Mouse (Mus musculus) thymus, postnatal 10 days (tissue): ENCODE data around the gene Dennd1c.

Experiments used
- DNase-seq, 2 experiments: peaks; one replicate each; pipeline ENCODE4 v3.0.0; 2021; ENCODE audit warnings: low spot score in 2 of 2

Gene Dennd1c

DNA sequence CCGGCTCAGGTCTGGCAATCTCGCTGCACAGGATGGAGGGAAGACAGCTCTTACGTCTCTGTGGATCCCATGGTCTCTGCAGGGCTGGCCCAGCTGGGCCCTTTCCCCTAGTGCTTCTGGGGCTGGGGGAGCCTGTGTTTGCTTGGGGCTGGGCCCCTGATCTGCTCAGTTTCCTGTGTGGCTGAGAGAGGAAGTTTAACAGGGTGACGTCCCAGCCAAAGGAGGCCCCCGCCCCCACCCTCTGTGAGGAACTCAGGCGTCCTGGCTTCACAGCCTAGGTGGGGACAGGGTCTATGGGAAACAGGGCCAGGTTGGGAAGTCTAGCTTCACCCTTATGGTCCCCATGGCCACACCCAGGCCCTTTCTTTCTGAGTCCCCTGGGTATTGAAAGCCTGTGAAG, at the start of gene Dennd1c:
Gene Dennd1c (minus strand): TSS at position 179 of the 400 bp plus-strand sequence.
- peak; percentile 81 to 85 for DNase-seq

DNA sequence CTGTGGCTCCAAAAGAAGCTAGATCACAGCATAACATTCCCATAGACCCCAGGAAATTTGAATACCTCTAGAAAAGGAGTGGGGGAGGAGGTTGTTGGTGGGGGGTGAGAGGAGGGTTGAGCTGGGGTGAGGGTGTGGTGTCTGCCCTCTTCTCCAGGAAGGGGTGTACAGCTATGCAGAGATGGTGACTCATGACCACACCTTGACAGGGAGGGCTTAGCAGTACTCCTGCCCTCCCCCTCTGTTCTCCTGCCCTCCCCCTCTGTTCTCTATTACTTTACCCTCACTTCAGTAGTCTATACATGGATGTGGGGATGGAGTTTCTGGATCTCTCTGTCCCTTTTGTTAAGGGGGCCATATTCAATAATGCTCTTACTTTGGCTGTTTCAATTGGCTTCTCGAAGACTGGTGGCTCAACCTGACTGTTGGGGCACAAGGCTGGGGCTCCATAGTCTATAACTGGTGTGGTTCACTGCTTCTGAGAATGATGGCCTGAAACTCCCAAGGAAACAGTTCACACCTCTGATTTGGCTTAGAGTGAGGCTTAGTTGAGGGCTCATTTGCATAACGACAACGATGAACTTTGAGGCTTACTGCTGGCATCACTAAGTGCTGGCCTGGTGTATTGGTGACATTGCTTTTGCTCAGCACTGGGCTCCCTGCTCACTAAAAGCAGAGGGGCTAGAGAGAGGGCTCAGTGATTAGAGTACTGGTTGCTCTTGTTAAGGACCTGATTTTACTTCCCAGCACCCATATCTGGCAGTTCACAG, 47.7 kb upstream of the Dennd1c start:
- no peak for DNase-seq

DNA sequence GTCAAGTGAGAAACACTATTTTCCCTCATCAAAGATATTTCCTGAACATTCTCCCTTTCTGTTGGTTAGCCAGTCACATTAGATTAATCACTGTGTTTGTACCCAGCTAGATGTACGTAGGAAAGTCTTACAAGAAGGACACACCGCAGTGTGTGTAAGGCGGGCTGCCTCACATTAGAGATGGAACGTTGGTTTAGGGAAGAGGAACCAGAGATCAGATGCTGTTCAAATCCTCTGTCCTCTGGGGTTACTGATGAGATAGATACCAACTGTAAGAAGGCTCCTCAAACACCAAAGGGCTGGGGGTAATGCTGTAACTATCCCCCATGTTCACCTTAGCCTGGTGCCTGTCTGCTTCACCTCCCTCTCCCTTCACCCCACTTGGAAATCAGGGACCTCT, 46.5 kb upstream of the Dennd1c start:
- DNase-seq, result no peak

DNA sequence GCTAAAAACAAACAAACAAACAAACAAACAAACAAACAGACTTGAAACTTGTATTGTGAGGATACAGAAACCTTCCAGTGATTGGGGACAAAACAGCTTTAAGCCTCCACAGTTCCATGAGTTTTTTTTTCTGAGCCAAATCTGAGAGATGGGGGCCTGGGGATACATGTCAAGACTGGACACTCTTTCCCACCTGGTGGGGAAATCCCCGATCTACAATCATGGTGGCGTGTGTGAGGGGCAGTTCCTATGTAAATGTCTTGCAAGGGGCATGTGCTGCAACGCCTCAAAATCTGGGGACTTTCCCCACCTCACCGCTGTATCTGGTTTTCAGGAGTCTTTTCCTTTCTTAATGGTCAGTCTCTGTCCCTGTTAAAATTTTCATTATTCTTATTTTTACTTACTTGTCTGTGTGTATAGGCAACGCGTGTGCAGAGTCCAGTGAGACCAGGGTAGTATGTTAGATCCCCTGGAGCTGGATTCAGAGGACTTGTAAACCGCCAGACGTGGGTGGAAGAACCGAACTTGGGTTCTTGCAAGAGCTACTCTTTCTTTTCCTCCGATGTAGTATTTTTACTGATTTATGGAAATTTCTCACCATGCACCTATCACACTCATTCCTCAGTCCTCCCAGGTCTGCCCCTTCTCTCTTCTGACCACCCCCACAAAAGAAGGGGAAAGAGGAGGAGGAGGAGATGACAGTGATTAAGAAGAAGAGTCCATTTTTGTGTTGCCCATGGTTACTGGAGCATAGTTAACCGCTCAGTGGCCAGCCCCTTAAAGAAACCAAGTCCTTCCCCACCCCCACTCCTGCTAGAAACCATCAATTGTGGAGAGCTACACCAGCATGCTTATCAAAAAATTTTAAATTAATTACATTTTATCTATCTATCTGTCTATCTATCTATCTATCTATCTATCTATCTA, 45.1 kb upstream of the Dennd1c start:
- DNase-seq, result no peak

DNA sequence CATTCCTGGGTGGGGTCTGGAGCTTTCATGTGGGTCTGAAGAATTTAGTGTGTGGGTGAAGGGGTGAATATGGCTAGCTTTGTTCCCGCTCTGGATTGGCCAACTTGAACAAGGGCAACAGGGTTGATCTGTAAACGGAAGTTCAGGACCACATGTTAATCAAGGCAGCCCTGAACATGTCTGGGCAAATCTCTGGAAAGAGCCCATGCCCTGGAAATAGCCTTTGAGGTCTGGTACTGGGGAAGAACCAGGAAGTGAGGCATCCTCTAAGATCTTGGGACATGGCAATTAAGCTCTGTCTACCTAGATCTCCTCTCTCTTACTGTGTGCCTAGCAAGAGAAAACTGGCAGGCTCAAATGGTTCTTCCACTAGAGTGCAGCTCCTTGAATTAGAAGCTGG, 43.5 kb upstream of the Dennd1c start:
- no peak for DNase-seq

DNA sequence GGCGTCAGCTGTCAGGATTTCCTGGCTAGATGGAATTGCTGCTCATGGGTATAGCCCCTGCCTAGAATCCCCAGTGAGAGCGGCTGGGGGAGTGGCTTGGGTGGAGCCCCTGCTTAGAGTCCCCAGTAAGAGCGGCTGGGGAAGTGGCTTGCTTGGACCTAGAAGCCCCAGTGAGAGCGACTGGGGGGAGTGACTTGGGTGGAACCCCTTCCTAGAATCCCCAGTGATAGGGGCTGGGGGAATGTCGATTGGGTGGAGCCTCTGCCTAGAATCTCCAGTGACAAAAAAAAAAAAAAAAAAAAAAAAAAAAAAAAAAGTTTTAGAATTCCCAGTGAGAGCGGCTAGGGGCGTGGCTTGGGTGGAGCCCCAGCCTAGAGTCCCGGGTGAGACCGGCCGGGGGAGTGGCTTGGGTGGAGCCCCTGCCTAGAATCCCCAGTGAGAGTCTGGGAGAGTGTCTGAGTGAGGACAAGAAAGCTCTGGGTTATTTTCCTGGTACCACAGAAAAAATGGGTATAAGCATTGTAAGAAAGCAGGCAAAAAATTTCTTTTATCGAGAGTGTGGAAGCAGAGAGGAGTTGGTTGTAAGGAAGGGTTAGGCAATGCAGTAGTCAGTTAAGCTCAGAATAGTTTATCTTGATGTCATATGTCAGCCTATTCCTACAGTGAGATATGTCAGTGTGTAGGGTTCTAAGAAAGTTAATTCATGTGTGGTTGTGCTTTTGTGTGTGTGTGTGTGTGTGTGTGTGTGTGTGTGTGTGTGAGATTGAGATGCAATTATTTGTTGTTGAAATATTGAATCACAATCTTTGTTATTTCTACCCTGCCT, 40.4 kb upstream of the Dennd1c start:
- no peak for DNase-seq

DNA sequence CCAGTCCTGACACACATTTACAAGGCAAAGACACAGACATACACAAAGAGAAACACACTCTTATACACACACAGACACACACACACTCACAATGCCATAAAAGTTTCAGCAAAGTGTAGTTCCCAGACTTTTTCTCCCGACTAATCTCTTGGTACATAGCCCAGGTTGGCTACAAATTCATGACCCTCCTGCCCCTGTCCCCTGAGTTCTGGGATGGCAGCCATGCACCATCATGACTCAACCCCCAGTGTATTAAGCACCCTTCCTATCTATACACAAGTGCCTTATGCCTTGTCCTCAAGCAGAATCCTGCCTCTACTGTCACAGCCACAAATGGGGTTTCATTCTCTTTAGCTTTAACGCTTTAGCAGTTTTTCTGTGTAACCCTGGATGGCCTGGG, 38.5 kb upstream of the Dennd1c start:
- no peak for DNase-seq

DNA sequence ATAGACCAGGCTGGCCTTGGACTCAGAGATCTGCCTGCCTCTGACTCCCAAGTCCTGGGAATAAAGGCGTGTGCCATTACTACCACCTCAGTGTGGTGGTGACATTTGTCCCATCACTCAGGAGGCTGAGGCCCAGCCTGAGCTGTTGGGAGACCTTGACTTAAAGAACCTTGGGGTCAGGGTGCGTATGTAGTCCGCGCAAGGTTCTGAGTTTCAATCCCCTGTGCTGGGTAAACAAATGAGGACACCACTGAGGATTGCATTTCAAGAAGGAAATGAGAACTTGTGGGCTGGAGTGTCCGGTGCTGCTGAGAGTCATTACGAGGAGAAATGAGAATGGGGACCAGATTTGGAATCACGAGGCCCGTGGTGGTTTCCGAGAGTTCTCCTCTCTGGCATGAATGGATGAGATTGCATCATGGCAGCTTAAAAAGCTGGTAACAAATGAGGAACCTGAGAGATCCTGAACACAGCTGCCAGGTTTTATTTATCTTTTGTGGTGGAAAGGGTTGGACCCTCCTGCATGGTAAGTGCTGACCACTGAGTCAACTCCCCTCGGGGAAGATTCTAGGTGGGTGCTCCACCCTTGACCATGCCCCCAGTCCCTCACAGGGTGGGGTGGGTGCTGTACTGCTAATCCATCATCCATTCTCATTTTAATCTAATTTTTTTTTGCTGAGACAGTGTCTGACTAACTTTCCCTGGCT, 34.6 kb upstream of the Dennd1c start:
- DNase-seq, result no peak

DNA sequence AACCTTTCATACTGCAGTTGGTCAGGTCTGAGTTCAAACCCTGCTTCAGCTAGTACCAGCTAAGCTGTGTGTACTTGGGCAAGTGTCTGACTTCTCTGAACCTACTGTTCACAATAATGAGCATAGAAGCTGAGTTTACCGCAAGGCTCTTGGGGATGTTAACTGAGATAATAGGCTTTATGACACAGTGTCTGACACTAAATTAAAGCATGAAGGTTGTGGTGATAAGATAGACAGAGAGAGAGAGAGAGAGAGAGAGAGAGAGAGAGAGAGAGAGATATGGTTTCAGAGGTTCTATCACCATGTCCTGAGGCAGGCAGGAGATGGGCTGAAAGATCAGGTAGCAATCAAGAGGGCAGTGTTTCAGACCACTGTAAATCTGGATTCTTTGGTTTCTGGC, 31.7 kb upstream of the Dennd1c start:
- no peak for DNase-seq

DNA sequence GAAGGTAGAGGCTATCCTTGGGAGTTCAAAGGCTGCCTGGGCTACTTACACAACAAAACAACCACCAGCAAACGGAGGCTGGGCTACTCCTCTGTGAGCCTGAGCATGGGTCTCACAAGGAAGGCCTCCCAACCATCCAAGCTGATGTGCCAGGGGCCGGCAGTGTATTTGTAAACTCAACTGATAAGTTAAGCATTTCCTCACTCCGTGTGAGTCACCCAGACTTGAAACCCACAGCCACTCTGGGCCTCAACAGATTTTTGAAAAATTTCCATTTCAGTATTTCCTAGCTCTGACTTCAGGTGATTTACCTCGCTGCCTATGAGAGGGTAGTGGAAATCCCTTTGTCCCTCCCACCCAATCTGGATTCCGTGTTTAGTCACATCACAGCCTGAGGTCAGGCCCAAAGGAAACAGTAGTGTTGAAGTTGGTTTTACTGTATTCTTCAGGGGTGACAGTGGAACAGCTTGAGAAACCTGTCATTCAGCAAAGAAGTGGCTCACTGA, 30.4 kb upstream of the Dennd1c start:
- no peak for DNase-seq

DNA sequence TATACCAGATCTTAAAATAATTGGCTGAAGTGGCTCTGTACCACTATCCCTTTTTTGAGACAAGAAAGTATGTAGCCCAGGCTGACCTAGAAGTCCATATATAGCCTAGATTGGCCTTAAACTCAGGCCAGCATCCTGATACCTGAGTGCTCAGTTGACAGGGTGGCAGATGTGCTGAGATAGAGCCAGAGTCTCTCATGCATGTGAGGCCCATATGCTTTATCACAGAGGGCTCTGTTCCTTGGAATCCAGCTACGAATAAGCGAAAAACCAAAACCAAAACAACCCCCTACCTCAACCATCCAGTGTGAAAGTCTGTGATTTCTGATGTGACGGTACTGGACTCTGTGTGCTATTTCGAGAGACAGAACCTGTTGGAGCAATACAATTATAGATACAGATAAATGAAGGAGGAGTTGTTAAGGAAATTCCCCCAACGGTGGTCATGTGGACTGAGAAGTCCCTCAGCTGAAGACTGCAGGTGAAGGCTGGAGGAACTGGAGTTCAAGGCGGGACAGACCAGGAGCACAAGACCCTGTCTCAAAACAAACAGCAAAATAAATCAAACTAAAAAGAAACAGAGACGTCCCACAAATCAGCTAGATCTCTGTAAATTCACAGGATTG, 29.8 kb upstream of the Dennd1c start:
- no peak for DNase-seq

DNA sequence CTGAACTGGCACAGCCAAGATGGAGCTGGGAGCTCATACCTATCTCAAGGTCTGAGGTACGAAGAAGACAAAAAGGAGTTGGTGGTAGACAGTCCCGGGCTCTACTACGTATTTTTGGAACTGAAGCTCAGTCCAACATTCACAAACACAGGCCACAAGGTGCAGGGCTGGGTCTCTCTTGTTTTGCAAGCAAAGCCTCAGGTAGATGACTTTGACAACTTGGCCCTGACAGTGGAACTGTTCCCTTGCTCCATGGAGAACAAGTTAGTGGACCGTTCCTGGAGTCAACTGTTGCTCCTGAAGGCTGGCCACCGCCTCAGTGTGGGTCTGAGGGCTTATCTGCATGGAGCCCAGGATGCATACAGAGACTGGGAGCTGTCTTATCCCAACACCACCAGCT, 28.8 kb upstream of the Dennd1c start:
- no peak for DNase-seq

DNA sequence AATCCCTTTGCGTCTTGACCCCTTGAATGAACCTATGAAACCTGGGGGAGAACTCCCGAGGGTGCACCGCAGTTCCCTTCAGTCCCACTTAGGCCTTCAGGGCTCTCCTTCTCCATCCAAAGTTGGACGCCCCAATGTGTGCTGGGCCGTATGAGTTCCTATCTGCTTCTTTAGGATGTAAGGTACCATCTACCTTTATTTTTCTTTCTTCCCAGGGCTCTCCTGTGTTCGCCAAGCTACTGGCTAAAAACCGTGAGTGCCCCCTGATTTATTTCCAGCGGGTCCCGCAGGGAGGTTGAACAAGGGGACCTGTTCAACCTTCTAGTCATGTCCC, 27.7 kb upstream of the Dennd1c start:
- no peak for DNase-seq

DNA sequence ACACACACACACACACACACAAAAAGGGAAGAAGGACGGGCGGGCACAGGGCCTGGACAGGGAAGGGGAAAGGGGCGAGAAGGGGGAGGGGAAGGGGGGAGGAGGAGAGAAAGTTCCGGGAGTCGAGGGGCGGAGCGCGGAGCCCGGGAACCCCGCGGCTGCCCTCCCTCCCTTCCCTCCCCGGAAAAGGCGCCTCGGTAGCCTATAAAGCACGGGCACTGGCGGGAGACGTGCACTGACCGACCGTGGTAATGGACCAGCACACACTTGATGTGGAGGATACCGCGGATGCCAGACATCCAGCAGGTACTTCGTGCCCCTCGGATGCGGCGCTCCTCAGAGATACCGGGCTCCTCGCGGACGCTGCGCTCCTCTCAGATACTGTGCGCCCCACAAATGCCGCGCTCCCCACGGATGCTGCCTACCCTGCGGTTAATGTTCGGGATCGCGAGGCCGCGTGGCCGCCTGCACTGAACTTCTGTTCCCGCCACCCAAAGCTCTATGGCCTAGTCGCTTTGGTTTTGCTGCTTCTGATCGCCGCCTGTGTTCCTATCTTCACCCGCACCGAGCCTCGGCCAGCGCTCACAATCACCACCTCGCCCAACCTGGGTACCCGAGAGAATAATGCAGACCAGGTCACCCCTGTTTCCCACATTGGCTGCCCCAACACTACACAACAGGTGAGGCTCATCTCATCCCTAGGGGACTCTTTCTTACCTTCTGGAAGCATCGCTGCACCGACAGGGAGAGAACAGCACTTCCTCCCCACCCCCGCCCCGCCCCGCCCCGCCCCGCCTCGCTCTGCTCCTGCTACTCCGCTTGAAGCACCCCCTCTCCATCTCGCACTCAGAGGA, 27.1 kb upstream of the Dennd1c start, which contains the start of gene Tnfsf9:
Gene Tnfsf9 (plus strand): TSS at position 145 of the 854 bp plus-strand sequence.
- peak in 1 of 2 experiments; percentile 12 for DNase-seq

DNA sequence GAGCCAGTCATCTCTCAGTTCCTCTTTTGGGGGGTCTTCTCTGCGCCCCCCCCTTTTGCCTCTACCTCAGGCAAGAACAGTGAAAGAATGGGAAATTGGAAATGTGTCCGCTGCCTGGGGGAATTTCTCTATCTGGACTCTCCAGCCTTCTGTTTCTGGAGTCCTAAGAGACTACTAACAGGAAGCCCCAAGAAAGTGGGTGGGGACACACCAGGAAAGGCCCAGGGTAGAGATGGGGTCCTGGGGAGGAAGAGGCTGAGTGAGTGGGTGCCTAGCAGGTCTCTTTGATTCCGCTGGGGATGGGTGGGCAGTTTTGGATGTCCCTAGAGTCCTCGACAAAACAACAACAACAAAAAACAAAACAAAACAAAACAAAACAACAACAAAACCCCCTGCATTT, 26.2 kb upstream of the Dennd1c start:
- no peak for DNase-seq

DNA sequence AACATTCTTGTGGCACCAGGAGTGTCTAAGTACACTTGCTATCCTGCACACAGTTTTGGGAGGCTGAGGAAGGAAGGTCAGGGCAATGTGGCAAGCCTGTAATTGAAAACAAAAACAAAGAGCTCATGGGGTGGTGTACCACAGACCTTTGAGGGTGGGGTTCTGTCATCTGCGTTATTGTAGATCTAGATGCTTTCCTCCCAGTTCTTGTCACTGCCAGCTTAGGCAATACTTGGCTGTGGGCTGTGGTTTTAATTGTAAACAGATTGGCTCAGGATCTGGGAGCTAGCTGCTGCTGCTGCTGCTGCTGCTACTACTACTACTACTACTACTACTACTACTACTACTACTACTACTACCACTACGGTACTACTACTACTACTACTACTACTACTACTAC, 24.0 kb upstream of the Dennd1c start:
- DNase-seq, result no peak

DNA sequence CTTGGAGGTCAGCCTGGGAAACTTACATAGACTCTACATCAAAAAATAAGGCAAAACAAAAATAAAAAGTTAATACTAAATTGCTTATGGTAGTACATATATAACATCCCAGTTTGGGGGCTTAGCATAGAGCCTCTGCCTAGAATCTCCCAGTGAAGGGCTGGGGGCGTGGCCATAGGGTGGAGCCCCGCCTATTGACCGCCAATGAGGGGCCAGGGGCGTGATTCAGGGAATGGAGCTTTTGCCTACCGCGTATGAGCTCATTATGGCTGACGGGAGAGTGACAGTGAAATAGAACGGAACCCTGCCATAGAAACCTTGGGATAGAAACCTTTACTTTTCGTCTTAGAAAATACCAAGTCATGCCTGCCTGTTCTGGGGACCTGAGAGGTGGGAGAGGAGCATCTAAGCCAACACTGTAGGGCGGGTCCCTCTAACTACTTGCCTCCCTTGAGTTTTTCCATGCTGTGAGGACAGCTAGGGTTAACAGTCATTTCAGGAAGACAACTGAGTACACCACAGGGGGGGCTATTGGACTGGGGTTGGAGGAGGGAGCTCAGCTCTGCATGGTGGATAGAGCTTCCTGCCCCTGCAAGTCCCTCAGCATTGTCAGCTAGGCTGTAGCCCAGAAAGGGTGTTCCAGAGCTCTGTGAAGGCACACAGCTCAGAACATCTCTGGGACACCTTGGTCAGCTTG, 21.5 kb upstream of the Dennd1c start:
- DNase-seq, result peak in 1 of 2 experiments; percentile 28

DNA sequence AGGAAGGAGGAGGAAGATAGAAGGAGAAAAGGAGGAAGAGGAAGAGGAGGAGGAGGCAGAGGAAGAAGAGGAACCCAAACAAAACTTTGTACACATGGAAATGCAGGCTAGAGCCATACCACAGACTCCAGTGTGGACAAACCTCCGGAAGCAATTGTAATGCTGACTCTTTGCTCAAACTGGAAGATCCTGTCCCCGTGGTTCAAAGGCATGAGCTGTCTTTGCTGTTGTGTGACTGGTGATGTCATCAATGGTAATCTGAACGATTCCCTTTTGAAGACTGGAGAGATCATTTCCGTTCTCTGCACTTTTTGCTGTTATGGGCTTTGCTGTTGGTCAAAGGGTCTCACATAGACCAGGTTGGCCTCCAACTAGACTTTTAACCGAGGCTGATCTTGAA, 20.0 kb upstream of the Dennd1c start:
- no peak for DNase-seq

DNA sequence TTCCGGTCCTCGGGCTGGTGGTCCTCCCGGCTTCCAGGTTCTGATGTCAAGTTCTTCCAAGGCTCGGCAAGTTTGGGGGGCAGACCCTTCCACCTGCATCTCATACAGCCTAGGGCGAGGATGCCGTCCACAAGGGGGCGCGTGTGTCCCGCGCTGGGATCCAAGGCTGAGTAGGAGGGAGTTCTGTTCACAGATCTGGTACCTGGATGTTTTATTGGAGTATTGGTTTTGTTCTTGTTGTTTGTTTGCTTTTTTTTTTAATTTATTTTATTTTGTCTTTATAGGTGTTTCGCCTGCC, 18.3 kb upstream of the Dennd1c start:
- DNase-seq, result peak; percentile 80 to 95
